Mouse (Mus musculus) hindlimb bud, embryonic 11.5 days (tissue): ENCODE results near the gene Ptch1.
A peak's percentile ranks its signal among the peaks of the same experiment; 100 is the strongest.

ENCODE experiments used
- DNase-seq: peaks from one replicate; pipeline ENCODE4 v3.0.0-alpha.2; 2012; ENCODE audit warnings: low read depth, low spot score; ENCODE audit errors: extremely low spot score

Ptch1 gene

GRCm38 (mm10) chr13:63499489-63499888, 73.9 kb downstream of the Ptch1 start:
- no peak for DNase-seq

GRCm38 (mm10) chr13:63496646-63497582, 76.5 kb downstream of the Ptch1 start, which contains the start of gene Fancc:
Fancc (minus strand) TSS chr13:63497278.
- DNase-seq = peak; percentile 75

GRCm38 (mm10) chr13:63487707-63488042, 85.7 kb downstream of the Ptch1 start:
- DNase-seq = no peak

- DNase-seq = no peak
These were observed 86.3 kb downstream of the Ptch1 start for GRCm38 (mm10) chr13:63486791-63487706.

GRCm38 (mm10) chr13:63475356-63475755, 98.0 kb downstream of the Ptch1 start:
- DNase-seq = no peak
